Mouse (Mus musculus) liver, postnatal 0 days (tissue): ENCODE measurements around the gene Mnat1. TPM values are rescaled to one million over a fixed set of nuclear protein-coding genes. Genes with fewer than 3 reads are reported as not detected.

Experiments
- ATAC-seq: fragments of 200-750 bp; cut with Nextera tagmentation; 2 replicates; pipeline ENCODE4 v1.8.0; 2017; ENCODE audit warnings: mild to moderate bottlenecking, moderate library complexity
- DNase-seq: peaks from one replicate; pipeline ENCODE4 v3.0.0-alpha.2; 2016
- H3K27ac ChIP-seq: fragments of 300-500 bp; sonication (generic); 2 replicates; pipeline ENCODE4 v1.5.1; 2014; ENCODE audit warnings: antibody characterized with exemption, moderate library complexity, mild to moderate bottlenecking, low read depth
- H3K27me3 ChIP-seq: fragments of 300-500 bp; sonication (generic); 2 replicates; pipeline ENCODE4 v1.6.1; 2014; ENCODE audit warnings: low read length, control low read depth, mixed read lengths; ENCODE audit not compliant: insufficient read depth
- H3K36me3 ChIP-seq: fragments of 300-500 bp; sonication (generic); replicated peaks from 2 replicates; pipeline ENCODE4 v1.6.1; 2014; ENCODE audit warnings: mild to moderate bottlenecking, control low read depth, low read length, moderate library complexity, mixed read lengths; ENCODE audit not compliant: insufficient read depth
- H3K4me1 ChIP-seq: fragments of 300-500 bp; sonication (generic); 2 replicates; pipeline ENCODE4 v1.6.1; 2014; ENCODE audit warnings: antibody characterized with exemption, mild to moderate bottlenecking, control low read depth; ENCODE audit not compliant: insufficient read depth
- H3K4me2 ChIP-seq: fragments of 300-500 bp; sonication (generic); 2 replicates; pipeline ENCODE4 v1.6.1; 2014; ENCODE audit warnings: low read depth, mild to moderate bottlenecking, low read length, moderate library complexity, mixed read lengths
- H3K4me3 ChIP-seq: fragments of 300-500 bp; sonication (generic); 2 replicates; pipeline ENCODE4 v1.5.1; 2014; ENCODE audit warnings: low read depth, low read length
- H3K9ac ChIP-seq: fragments of 300-500 bp; sonication (generic); replicated peaks from 2 replicates; pipeline ENCODE4 v1.6.1; 2014; ENCODE audit warnings: mild to moderate bottlenecking, moderate library complexity
- H3K9me3 ChIP-seq: fragments of 300-500 bp; sonication (generic); 2 replicates; pipeline ENCODE4 v1.6.1; 2016; ENCODE audit warnings: mild to moderate bottlenecking, control low read depth, low read length, mixed read lengths
- CTCF ChIP-seq: sonication (generic); IDR thresholded peaks from 2 replicates; pipeline ENCODE4 v1.5.1; 2016; ENCODE audit warnings: antibody characterized with exemption, low read depth
- EP300 ChIP-seq: IDR thresholded peaks from 2 replicates; pipeline ENCODE4 v1.6.1; 2016; ENCODE audit warnings: antibody characterized with exemption, low read depth, mild to moderate bottlenecking
- WGBS: fragments of 180-500 bp; shearing (Covaris S2); extraction: QIAGEN DNeasy Blood & Tissue Kit; methylation state at CpG from one replicate; pipeline ENCODE4 v1.1.7; 2014; ENCODE audit not compliant: insufficient replicate concordance; 5-methylcytosine and 5-hydroxymethylcytosine counted together
- polyA plus RNA-seq: library from polyadenylated mRNA; unstranded; fragments of >200 nt; fragmentation: Nextera tagmentation; extraction: Ambion mirVana; gene quantifications from 2 replicates; pipeline ENCODE4 v1.2.1, GENCODE M21; 2015

Gene Mnat1
- polyA plus RNA-seq, 1 experiment from 2014 or later = 8.6 TPM

GRCm38 (mm10) chr12:73286287-73287092 lies 163.0 kb downstream of the Mnat1 start, which contains the start of the genes Trmt5 and Slc38a6:
TSS of gene Trmt5 (minus strand) at chr12:73286710.
TSS of gene Slc38a6 (plus strand) at chr12:73286779.
- DNase-seq (peak; percentile 93), ATAC-seq (peak; percentile 98)
- Histone ChIP-seq H3K4me1 (peaks cover 12% of the 10 kb centered on the region), H3K9ac (peak within 1 kb of the TSS; percentile 81), H3K36me3 (no peaks in the 10 kb centered on the region), H3K27me3 (no peaks in the 10 kb centered on the region), H3K4me3 (peak within 1 kb of the TSS; percentile 83), H3K9me3 (no peaks in the 10 kb centered on the region), H3K27ac (peak within 1 kb of the TSS; percentile 70), H3K4me2 (peak within 1 kb of the TSS; percentile 88)
- WGBS = under 1% methylated on average over 53 of the region's 53 CpGs
- TF ChIP-seq EP300 = no peak
- no peak for TF ChIP-seq CTCF

- peak overlapping the region; percentile 70 for H3K27ac ChIP-seq
- H3K4me3 ChIP-seq = peak overlapping the region; percentile 83
- H3K9ac ChIP-seq = no peak overlapping the region
- WGBS = 58% methylated on average over 8 of the region's 8 CpGs
- TF ChIP-seq EP300 (0 out of 2 replicates have a peak, but pooled peaks have one; percentile 8), CTCF (no peak)
- H3K4me1 ChIP-seq = peaks cover 12% of the 10 kb centered on the region
- no peak for ATAC-seq
- peaks cover 4% of the 10 kb centered on the region; the same call in 1 of the 2 replicates for H3K36me3 ChIP-seq
- H3K9me3 ChIP-seq = no peaks in the 10 kb centered on the region
- DNase-seq = no peak
- peak overlapping the region; percentile 88 for H3K4me2 ChIP-seq
- H3K27me3 ChIP-seq = no peaks in the 10 kb centered on the region
Observed at GRCm38 (mm10) chr12:73287609-73288008, 164.1 kb downstream of the Mnat1 start.

- 80% methylated on average over 3 of the region's 3 CpGs for WGBS
- TF ChIP-seq CTCF (no peak), EP300 (no peak)
- Histone ChIP-seq H3K9ac (no peak overlapping the region), H3K4me1 (peaks cover 12% of the 10 kb centered on the region), H3K4me3 (no peak overlapping the region), H3K4me2 (no peak overlapping the region), H3K36me3 (peaks cover 4% of the 10 kb centered on the region; the same call in 1 of the 2 replicates), H3K27me3 (no peaks in the 10 kb centered on the region), H3K9me3 (no peaks in the 10 kb centered on the region), H3K27ac (no peak overlapping the region)
- DNase-seq (no peak), ATAC-seq (no peak)
Observed at GRCm38 (mm10) chr12:73288626-73289025, 165.1 kb downstream of the Mnat1 start.

- Histone ChIP-seq H3K9me3 (no peaks in the 10 kb centered on the region), H3K9ac (no peak overlapping the region), H3K4me2 (no peak overlapping the region), H3K27me3 (no peaks in the 10 kb centered on the region), H3K4me1 (no peaks in the 10 kb centered on the region), H3K27ac (no peak overlapping the region), H3K4me3 (no peak overlapping the region), H3K36me3 (peaks cover 4% of the 10 kb centered on the region; the same call in 1 of the 2 replicates)
- no peak for ATAC-seq
- TF ChIP-seq CTCF = no peak
- no peak for TF ChIP-seq EP300
- DNase-seq = no peak
Observed at GRCm38 (mm10) chr12:73294884-73295283, 171.4 kb downstream of the Mnat1 start.

- H3K4me1 ChIP-seq = no peaks in the 10 kb centered on the region
- no peak overlapping the region for H3K4me3 ChIP-seq
- TF ChIP-seq EP300 = no peak
- no peak for TF ChIP-seq CTCF
- no peak overlapping the region for H3K27ac ChIP-seq
- peaks cover 4% of the 10 kb centered on the region; the same call in 1 of the 2 replicates for H3K36me3 ChIP-seq
- no peak overlapping the region for H3K9ac ChIP-seq
- DNase-seq (no peak), ATAC-seq (no peak)
- WGBS = 80% methylated on average over 11 of the region's 11 CpGs
- H3K9me3 ChIP-seq = no peaks in the 10 kb centered on the region
- no peaks in the 10 kb centered on the region for H3K27me3 ChIP-seq
- no peak overlapping the region for H3K4me2 ChIP-seq
Observed at GRCm38 (mm10) chr12:73295505-73296140, 172.1 kb downstream of the Mnat1 start.

GRCm38 (mm10) chr12:73298621-73299020 lies 175.1 kb downstream of the Mnat1 start:
- H3K4me1 ChIP-seq = no peaks in the 10 kb centered on the region
- DNase-seq (no peak), ATAC-seq (no peak)
- H3K9me3 ChIP-seq = no peaks in the 10 kb centered on the region
- no peak overlapping the region for H3K4me2 ChIP-seq
- 82% methylated on average over 5 of the region's 5 CpGs for WGBS
- H3K36me3 ChIP-seq = no peaks in the 10 kb centered on the region; the same call in 1 of the 2 replicates
- H3K9ac ChIP-seq = no peak overlapping the region
- TF ChIP-seq CTCF (no peak), EP300 (no peak)
- H3K27me3 ChIP-seq = no peaks in the 10 kb centered on the region
- H3K27ac ChIP-seq = no peak overlapping the region
- H3K4me3 ChIP-seq = no peak overlapping the region
